Mouse (Mus musculus): Measurements from ENCODE around the gene Inpp4a.

- TF ChIP-seq CTCF (IDR thresholded peaks at IDR 0.05; ENCODE audit: low read depth, low read length): no peak
- TF ChIP-seq GATA1 (IDR thresholded peaks at IDR 0.05; ENCODE audit: borderline replicate concordance, low read length): no peak
- TF ChIP-seq TAL1 (conservative IDR thresholded peaks at IDR 0.05; ENCODE audit: low read depth, low read length): no peak
These were observed 61.1 kb downstream of the Inpp4a start for GRCm38 (mm10) chr1:37360781-37361180.
